Mouse (Mus musculus) spleen, adult 2 months (tissue): Measurements from ENCODE around the gene Cfap20.

Experiments used
- CTCF ChIP-seq: fragments of 200-500 bp; IDR thresholded peaks from 2 replicates; pipeline ENCODE4 v1.5.1; 2011; ENCODE audit warnings: mild to moderate bottlenecking, inconsistent platforms; ENCODE audit not compliant: insufficient read depth, insufficient read length, insufficient replicate concordance; ENCODE audit errors: extremely low read depth
- POLR2A ChIP-seq: fragments of 200-500 bp; IDR thresholded peaks from 2 replicates; pipeline ENCODE4 v1.6.1; 2011; ENCODE audit warnings: low read depth, low read length, inconsistent platforms

DNA sequence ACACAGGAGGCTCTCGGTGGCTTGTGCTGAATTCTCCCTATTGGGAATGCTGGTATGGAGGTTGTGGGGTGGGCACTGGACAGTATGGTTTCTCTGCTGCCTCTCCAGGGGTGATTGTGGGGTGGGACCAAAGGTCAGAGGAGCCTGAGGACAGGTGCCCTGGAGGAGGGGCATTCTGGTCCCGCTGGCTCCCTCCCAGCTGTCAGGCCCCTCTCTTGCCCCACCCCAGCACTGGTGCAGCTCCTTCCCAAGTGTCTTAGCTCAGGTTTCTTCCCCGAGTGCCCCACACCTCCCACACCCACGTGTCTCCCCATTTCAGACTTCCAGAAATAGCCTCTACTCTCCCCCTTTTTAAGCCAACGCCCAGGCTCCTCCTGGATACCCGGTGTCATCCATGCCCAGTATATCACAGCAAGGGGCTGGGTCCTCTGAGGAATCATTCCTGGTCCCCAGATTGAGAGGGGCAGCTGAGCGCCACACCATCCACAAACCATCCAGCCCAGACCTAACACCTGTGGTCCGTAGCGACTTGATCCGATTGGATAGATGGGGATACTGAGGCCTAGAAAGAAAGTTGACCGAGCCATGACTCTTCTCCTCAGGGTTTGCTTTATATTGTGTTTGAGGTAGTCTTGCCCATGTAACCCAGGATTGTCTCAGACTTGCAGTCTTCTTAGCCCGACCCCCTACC, 58.2 kb downstream of the Cfap20 start:
- no peak for TF ChIP-seq CTCF
- no peak for TF ChIP-seq POLR2A
